Mouse (Mus musculus): ENCODE data around the gene Msx1. TPM values are rescaled to one million over a fixed set of nuclear protein-coding genes. Genes with fewer than 3 reads are reported as not detected.

Gene Msx1
- total RNA-seq, 4 experiments from 2014 or later: 3.0 to 3.8 (median 3.3) TPM

- DNase-seq (ENCODE audit: low spot score): no peak
Measured at GRCm38 (mm10) chr5:37825611-37826445, 1.4 kb upstream of the Msx1 start.

- DNase-seq (ENCODE audit: low spot score): no peak
Measured at GRCm38 (mm10) chr5:37825111-37825600, 773 bp upstream of the Msx1 start.

GRCm38 (mm10) chr5:37823721-37824460, 492 bp downstream of the Msx1 start:
- no peak for DNase-seq (ENCODE audit: low spot score)

GRCm38 (mm10) chr5:37822791-37823720, 1.3 kb downstream of the Msx1 start:
- DNase-seq (ENCODE audit: low spot score): peak; percentile 44

- no peak for DNase-seq (ENCODE audit: low spot score)
Measured at GRCm38 (mm10) chr5:37822116-37822707, 2.2 kb downstream of the Msx1 start.

- no peak for DNase-seq (ENCODE audit: low spot score)
Measured at GRCm38 (mm10) chr5:37821111-37821601, 3.2 kb downstream of the Msx1 start.

GRCm38 (mm10) chr5:37820689-37821088, 3.7 kb downstream of the Msx1 start:
- DNase-seq (ENCODE audit: low spot score): no peak

GRCm38 (mm10) chr5:37819971-37820370, 4.4 kb downstream of the Msx1 start:
- no peak for DNase-seq (ENCODE audit: low spot score)

- DNase-seq (ENCODE audit: low spot score): no peak
Measured at GRCm38 (mm10) chr5:37819541-37819940, 4.8 kb downstream of the Msx1 start.

GRCm38 (mm10) chr5:37818533-37819215, 5.7 kb downstream of the Msx1 start:
- DNase-seq (ENCODE audit: low spot score): no peak

GRCm38 (mm10) chr5:37817658-37818532, 6.5 kb downstream of the Msx1 start:
- DNase-seq (ENCODE audit: low spot score): no peak

GRCm38 (mm10) chr5:37816907-37817657, 7.3 kb downstream of the Msx1 start:
- no peak for DNase-seq (ENCODE audit: low spot score)

- no peak for DNase-seq (ENCODE audit: low spot score)
Measured at GRCm38 (mm10) chr5:37815909-37816308, 8.5 kb downstream of the Msx1 start.

GRCm38 (mm10) chr5:37814169-37814568, 10.2 kb downstream of the Msx1 start:
- no peak for DNase-seq (ENCODE audit: low spot score)

GRCm38 (mm10) chr5:37805291-37805690, 19.1 kb downstream of the Msx1 start:
- DNase-seq (ENCODE audit: low spot score): no peak

- DNase-seq (ENCODE audit: low spot score): no peak
Measured at GRCm38 (mm10) chr5:37804512-37805118, 19.8 kb downstream of the Msx1 start.

GRCm38 (mm10) chr5:37797251-37797650, 27.1 kb downstream of the Msx1 start:
- peak; percentile 59 for DNase-seq (ENCODE audit: low spot score)

GRCm38 (mm10) chr5:37796751-37797150, 27.6 kb downstream of the Msx1 start:
- no peak for DNase-seq (ENCODE audit: low spot score)

Data from heart, adult 8-10 months (tissue).